Mouse (Mus musculus): ENCODE measurements at regions not wholly inside any gene's neighbourhood (a gene's known extent, or its start where the extent isn't known, plus 50 kb on each side); places are given as distances from the start of the nearest gene placed in this dataset.
A peak's percentile ranks its signal among the peaks of the same experiment; 100 is the strongest.

DNA sequence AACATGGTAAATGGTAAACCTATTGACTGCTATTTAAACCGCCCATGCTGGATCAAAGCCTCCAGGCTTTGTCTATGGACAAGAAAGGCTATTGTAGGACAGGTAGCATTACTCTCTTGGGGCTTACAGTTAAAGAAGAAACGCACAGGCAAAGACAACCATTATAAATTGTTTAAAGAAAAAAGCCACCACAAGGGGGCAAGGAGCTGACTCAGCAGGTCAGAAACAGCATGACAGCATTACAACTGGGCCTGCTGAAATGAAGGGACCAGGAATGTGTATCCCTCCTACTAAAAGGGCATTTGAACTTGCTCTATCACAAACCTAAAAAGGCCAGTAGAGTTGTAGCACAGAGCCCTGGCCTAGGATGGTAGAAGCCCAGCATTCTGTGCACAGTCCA is 314.3 kb downstream of the Adgrl2 start:
- intact Hi-C loops (cut with DNase I) = no loop called here

DNA sequence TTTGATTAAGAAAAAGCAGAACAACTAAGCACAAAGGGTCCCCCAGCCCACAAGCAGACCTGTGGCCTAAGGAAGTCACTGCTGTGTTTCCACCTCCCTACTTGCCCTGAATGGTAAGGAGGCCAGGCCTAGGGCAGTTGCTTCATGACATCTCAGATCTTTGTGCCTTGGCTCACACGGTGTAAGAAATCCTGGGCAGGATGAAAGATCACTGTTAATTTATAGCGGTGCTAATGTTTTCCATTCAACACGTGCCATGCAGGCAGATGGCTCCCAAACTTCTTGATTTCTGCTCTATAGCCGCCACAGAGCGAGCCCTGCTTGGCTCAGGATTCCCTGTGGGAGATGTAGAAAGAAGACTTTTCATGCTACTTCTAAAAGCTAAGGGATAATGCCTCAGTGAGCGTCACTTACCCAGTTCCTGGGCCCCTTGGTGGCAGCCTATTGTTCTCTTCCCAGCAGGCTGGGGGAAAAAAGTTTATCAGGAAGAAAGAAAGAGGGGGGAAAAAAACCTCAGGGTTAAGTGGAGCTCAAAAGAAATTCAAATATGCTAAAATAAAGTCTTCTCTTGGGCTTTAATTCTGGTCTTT is 327.4 kb downstream of the Adgrl2 start:
- intact Hi-C loops (cut with DNase I) = no loop called here
- DNase-seq (ENCODE audit: low spot score) = no peak

More for the DNA sequence above, 314.3 kb downstream of the Adgrl2 start:
- no peak for DNase-seq (ENCODE audit: low spot score)

GRCm38 (mm10) chr3:148659024-148659423 is 331.3 kb downstream of the Adgrl2 start:
- no peak for DNase-seq (ENCODE audit: low spot score)
- intact Hi-C loops (cut with DNase I) = no loop called here

DNA sequence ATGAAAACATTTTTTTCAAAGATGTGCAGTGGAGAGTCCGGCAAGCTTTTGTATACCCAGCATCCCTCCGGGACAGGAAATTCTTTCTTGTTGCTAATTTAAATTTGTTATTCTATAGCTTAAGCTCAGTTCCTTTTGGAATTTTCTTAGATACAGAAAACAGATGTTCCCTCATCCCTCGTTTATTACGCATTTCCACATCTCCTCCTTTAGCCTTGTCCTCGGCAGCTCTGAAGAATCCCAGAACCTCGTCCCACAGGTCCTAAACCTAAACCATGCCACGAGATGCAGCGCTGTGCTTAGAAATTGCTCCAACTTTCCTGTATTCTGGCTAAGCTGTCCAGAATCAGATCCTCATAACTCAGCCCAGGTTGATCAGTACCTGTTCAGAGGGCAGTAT is 332.0 kb downstream of the Adgrl2 start:
- DNase-seq (ENCODE audit: low spot score) = no peak
- intact Hi-C loops (cut with DNase I) = no loop called here

DNA sequence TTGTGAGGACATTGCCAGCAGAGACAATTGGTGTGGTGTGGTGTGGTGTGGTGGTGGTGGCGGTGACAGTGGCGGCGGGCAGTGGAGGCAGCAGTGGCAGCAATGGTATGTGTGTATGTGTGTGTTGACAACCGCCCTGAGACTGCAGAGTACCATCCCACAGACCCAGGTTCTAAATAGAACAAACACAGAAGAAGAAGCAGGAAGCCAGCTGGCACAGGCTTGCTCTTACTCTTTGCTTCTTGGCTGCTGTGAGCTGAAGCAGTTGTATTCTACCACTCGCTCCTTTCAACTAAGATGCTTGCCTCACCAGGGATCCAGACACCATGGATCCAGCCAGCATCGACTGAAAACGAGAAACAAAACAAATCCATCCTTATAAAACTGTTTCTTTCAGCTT is 334.2 kb downstream of the Adgrl2 start:
- DNase-seq (ENCODE audit: low spot score) = no peak
- intact Hi-C loops (cut with DNase I) = no loop called here

GRCm38 (mm10) chr3:148650241-148650640 is 340.1 kb downstream of the Adgrl2 start:
- no peak for DNase-seq (ENCODE audit: low spot score)
- intact Hi-C loops (cut with DNase I) = no loop called here

DNA sequence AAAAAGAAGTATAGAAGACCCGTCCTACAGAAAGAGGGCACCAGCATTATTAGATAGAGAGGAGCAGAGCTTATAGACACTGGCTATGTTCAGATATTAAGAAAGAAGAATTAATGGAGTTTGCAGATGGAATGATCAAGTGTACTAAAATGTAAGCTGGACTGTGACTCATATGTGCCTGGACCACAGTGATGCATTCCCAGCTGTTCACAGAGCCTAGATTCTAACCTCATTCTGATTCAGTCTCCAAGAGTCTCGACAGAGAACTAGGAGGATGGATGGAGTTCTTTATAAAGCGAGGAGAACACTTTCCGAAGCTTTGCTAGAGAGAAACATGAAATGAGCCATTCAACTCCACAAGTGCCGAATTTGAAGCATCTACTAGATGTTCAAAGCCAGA is 345.4 kb downstream of the Adgrl2 start:
- intact Hi-C loops (cut with DNase I) = no loop called here
- no peak for DNase-seq (ENCODE audit: low spot score)

DNA sequence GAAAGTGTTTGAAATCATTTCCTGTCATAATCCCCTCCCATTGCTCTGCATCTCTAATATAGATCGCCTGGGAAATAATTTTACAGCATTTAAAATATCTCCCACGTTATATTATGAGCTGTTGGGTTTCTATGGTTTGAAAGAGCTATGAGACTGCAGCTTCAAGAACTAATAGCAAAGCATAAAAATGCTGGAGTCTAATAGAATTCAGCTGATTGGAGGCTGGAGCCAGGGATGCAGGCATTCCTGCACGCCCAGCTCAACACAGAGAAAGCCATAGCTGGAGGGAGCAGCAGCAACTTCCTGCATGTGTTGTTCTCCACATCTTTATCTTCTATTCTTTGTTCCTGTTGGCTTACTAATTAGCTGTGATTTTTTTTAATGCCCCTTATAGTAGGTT is 348.8 kb downstream of the Adgrl2 start:
- intact Hi-C loops (cut with DNase I) = no loop called here
- DNase-seq (ENCODE audit: low spot score) = no peak

DNA sequence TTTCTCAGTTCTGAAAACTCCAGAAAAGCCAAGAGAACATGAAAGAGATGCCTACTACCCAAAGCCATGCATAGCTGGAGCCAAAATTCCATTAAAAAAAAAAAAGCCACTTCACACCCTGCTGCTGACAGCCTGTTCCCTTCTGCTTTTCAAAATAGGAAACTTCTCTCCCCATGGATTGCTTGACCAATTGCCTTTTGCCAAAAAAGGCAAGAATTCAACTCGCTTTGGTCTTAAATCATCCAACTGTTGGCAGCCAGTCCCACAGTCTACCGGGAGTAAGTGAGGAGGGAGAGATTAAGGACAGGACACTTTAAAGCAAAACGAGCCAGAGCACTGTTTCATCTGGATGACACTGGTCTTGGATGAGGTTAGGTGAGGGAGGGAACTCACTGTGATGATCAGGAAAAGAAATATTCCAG is 349.7 kb downstream of the Adgrl2 start:
- intact Hi-C loops (cut with DNase I) = no loop called here
- DNase-seq (ENCODE audit: low spot score) = peak; percentile 51

GRCm38 (mm10) chr3:148635101-148635500 is 355.3 kb downstream of the Adgrl2 start:
- DNase-seq (ENCODE audit: low spot score) = no peak
- intact Hi-C loops (cut with DNase I) = no loop called here

- no peak for DNase-seq (ENCODE audit: low spot score)
- intact Hi-C loops (cut with DNase I) = no loop called here
Observed at GRCm38 (mm10) chr3:148634352-148634751, 356.0 kb downstream of the Adgrl2 start.

- intact Hi-C loops (cut with DNase I) = no loop called here
- no peak for DNase-seq (ENCODE audit: low spot score)
Observed at GRCm38 (mm10) chr3:148633291-148633690, 357.1 kb downstream of the Adgrl2 start.

- intact Hi-C loops (cut with DNase I) = no loop called here
- DNase-seq (ENCODE audit: low spot score) = no peak
Observed at GRCm38 (mm10) chr3:148632449-148632848, 357.9 kb downstream of the Adgrl2 start.

- intact Hi-C loops (cut with DNase I) = no loop called here
- DNase-seq (ENCODE audit: low spot score) = no peak
Observed at GRCm38 (mm10) chr3:148631415-148632192, 358.8 kb downstream of the Adgrl2 start.

DNA sequence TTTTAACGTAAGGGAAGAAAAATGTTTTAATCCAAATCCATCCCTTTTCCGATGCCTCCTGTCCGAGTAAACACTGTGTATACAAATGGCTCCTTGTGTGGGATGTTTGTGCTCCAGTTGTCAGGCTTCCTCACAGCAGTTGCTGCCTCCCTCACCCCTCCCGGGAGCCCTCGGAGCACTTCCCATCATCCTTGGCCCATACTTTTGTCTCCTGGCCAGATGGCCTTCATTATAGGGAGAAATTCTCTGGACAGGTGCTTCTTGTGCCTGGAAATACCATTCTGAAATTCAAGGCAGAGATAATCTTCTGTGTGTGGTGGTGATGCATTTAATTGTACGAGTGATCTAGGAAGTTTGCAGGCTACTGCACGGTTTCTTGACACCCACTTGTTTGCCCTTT is 359.5 kb downstream of the Adgrl2 start:
- intact Hi-C loops (cut with DNase I) = no loop called here
- no peak for DNase-seq (ENCODE audit: low spot score)

- intact Hi-C loops (cut with DNase I) = no loop called here
- DNase-seq (ENCODE audit: low spot score) = no peak
Observed at GRCm38 (mm10) chr3:148614971-148615671, 375.2 kb downstream of the Adgrl2 start.

GRCm38 (mm10) chr3:148613443-148613842 is 376.9 kb downstream of the Adgrl2 start:
- intact Hi-C loops (cut with DNase I) = no loop called here

DNA sequence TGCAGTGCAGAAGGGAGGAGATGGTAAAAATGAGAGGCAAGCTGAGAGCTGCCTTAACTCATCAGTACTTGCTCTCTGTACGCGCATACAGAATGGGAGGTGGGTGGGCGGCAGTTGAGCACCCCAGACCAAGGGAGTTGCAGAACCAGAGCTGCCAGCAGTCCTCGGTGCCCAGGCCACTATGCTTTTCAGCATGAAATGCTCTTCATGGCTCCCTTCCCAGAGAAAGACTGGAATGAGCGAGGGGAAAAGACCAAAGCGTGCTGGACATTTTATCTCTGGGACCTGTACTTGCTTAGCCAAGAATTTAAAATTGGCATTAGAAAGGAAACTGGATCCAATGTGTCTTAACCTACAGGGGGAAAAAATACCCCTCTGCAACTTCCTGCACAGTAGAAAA is 387.1 kb downstream of the Adgrl2 start:
- DNase-seq (ENCODE audit: low spot score) = no peak
- intact Hi-C loops (cut with DNase I) = no loop called here

More at GRCm38 (mm10) chr3:148613443-148613842, 376.9 kb downstream of the Adgrl2 start:
- DNase-seq (ENCODE audit: low spot score) = no peak

- intact Hi-C loops (cut with DNase I) = no loop called here
- no peak for DNase-seq (ENCODE audit: low spot score)
Observed at GRCm38 (mm10) chr3:148602730-148603255, 387.6 kb downstream of the Adgrl2 start.

DNA sequence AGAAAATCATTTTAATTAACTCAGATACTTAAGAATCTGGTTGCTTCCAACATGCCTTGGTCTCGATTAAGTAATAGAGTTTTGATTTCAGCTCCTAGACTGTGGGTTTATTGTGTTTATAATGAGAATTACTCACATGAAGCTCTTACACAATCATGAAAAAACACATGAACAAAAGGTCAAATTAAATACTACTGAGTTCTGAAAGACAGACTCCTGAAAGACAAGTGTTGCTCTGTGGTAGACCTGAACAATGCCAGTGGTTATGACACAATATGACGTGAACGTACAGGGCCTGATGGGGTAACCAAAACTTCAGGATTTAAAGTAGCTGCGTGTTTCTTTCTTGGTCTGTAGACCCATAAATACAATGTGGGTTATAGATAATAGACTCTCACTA is 394.8 kb downstream of the Adgrl2 start:
- DNase-seq (ENCODE audit: low spot score) = no peak
- intact Hi-C loops (cut with DNase I) = no loop called here

GRCm38 (mm10) chr3:148589556-148589955 is 400.8 kb downstream of the Adgrl2 start:
- DNase-seq (ENCODE audit: low spot score) = no peak
- intact Hi-C loops (cut with DNase I) = no loop called here

Data from heart, postnatal 25 days (tissue).